Mouse (Mus musculus) frontal cortex, adult 2 months (tissue): ENCODE data around the gene Kmt2d. TPM values are rescaled to one million over a fixed set of nuclear protein-coding genes. Genes with fewer than 3 reads are reported as not detected.

Experiments
- polyA plus RNA-seq: library from polyadenylated mRNA; depleted of rRNA; stranded (reverse); fragments of >200 nt; gene quantifications from 2 replicates; pipeline ENCODE4 v1.2.3, GENCODE M21; 2012; rRNA removed

Gene Kmt2d
- polyA plus RNA-seq, 1 experiment: 48.6 TPM

Other genes starting within 250 kb of the Kmt2d start
- gene Cacnb3, start 240.4 kb downstream of the Kmt2d start, polyA plus RNA-seq: 377 and 417 TPM in 2 replicates
- 56.2 and 63.3 TPM in 2 replicates for gene Ddx23, start 208.3 kb downstream of the Kmt2d start, polyA plus RNA-seq
- 25.4 and 25.5 TPM in 2 replicates for gene Rnd1, start 193.7 kb downstream of the Kmt2d start, polyA plus RNA-seq
- 6.4 and 7.7 TPM in 2 replicates for gene Ccdc65, start 163.0 kb downstream of the Kmt2d start, polyA plus RNA-seq
- 2.9 and 3.5 TPM in 2 replicates for gene Fkbp11, start 143.0 kb downstream of the Kmt2d start, polyA plus RNA-seq
- gene Arf3, start 108.0 kb downstream of the Kmt2d start, polyA plus RNA-seq: 678 and 795 TPM in 2 replicates
- 6.3 and 6.8 TPM in 2 replicates for gene Wnt10b, start 93.1 kb downstream of the Kmt2d start, polyA plus RNA-seq
- 0.10 and 0.25 TPM in 2 replicates for gene Wnt1, start 81.3 kb downstream of the Kmt2d start, polyA plus RNA-seq
- gene Ddn, start 61.7 kb downstream of the Kmt2d start, polyA plus RNA-seq: 764 and 849 TPM in 2 replicates
- gene Prkag1, start 39.7 kb downstream of the Kmt2d start, polyA plus RNA-seq: 67.8 and 74.0 TPM in 2 replicates
- gene Rhebl1, start 23.3 kb upstream of the Kmt2d start, polyA plus RNA-seq: 17.6 and 19.2 TPM in 2 replicates
- gene Dhh, start 27.3 kb upstream of the Kmt2d start, polyA plus RNA-seq: 0.44 and 0.80 TPM in 2 replicates
- 30.5 and 33.6 TPM in 2 replicates for gene Lmbr1l, start 47.0 kb upstream of the Kmt2d start, polyA plus RNA-seq
- 1,157 and 1,186 TPM in 2 replicates for gene Tuba1b, start 63.4 kb upstream of the Kmt2d start, polyA plus RNA-seq
- gene Gm49450, start 82.3 kb upstream of the Kmt2d start, polyA plus RNA-seq: 0.17 and 3.5 TPM in 2 replicates
- 1,817 and 1,854 TPM in 2 replicates for gene Tuba1a, start 82.5 kb upstream of the Kmt2d start, polyA plus RNA-seq
- gene Tuba1c, start 158.7 kb upstream of the Kmt2d start, polyA plus RNA-seq: 5.8 and 10.6 TPM in 2 replicates
- 0.69 and 0.90 TPM in 2 replicates for gene Prph, start 184.0 kb upstream of the Kmt2d start, polyA plus RNA-seq
- 0.62 and 1.3 TPM in 2 replicates for gene Troap, start 203.4 kb upstream of the Kmt2d start, polyA plus RNA-seq
- gene C1ql4, start 216.6 kb upstream of the Kmt2d start, polyA plus RNA-seq: not detected in 2 replicates
- 0.06 TPM in 1 of 2 replicates, not detected in the other for gene Dnajc22, start 222.0 kb upstream of the Kmt2d start, polyA plus RNA-seq